Mouse (Mus musculus) lung, adult 2 months (tissue): ENCODE measurements around the gene Tpcn2. TPM values are rescaled to one million over a fixed set of nuclear protein-coding genes. Genes with fewer than 3 reads are reported as not detected.

Experiments
- DNase-seq: peaks from one replicate; pipeline ENCODE4 v3.0.0; 2022
- H3K4me1 ChIP-seq: fragments of 200-500 bp; 2 replicates; pipeline ENCODE4 v1.6.1; 2011; ENCODE audit warnings: low read length; ENCODE audit not compliant: control insufficient read depth, insufficient read depth
- H3K4me3 ChIP-seq: fragments of 200-500 bp; replicated peaks from 2 replicates; pipeline ENCODE3; 2011; ENCODE audit warnings: low read depth, mild to moderate bottlenecking, control low read depth, low read length; ENCODE audit errors: extremely low read depth
- CTCF ChIP-seq: fragments of 200-500 bp; IDR thresholded peaks from 2 replicates; pipeline ENCODE4 v1.5.1; 2011; ENCODE audit warnings: mild to moderate bottlenecking, low read length, control low read depth; ENCODE audit not compliant: insufficient read depth
- POLR2A ChIP-seq: fragments of 200-500 bp; IDR thresholded peaks from 2 replicates; pipeline ENCODE4 v1.6.1; 2011; ENCODE audit warnings: low read depth, mild to moderate bottlenecking, control low read depth, low read length, borderline replicate concordance; ENCODE audit errors: extremely low read depth
- WGBS: fragments of 180-500 bp; shearing (Covaris S2); methylation state at CpG from one replicate; pipeline ENCODE4 v1.1.7; 2018; 5-methylcytosine and 5-hydroxymethylcytosine counted together
- polyA plus RNA-seq: library from polyadenylated mRNA; depleted of rRNA; stranded (reverse); fragments of >200 nt; gene quantifications from 2 replicates; pipeline ENCODE4 v1.2.3, GENCODE M21; 2012

Tpcn2 gene
- polyA plus RNA-seq, 1 experiment, result 40.9 TPM

GRCm38 (mm10) chr7:145312137-145312536, 28.3 kb upstream of the Tpcn2 start:
- 65% methylated on average over 3 of the region's 3 CpGs for WGBS
- no peak for TF ChIP-seq CTCF
- no peak for TF ChIP-seq POLR2A
- DNase-seq, result no peak
- Histone ChIP-seq H3K4me3 (no peak overlapping the region), H3K4me1 (no peaks in the 10 kb centered on the region)

- H3K4me1 ChIP-seq, result no peaks in the 10 kb centered on the region
- no peak overlapping the region for H3K4me3 ChIP-seq
- no peak for TF ChIP-seq CTCF
- TF ChIP-seq POLR2A, result no peak
- no peak for DNase-seq
- WGBS, result 63% methylated on average over 5 of the region's 5 CpGs
Observed at GRCm38 (mm10) chr7:145310526-145310925, 26.7 kb upstream of the Tpcn2 start.

GRCm38 (mm10) chr7:145309877-145310276, 26.1 kb upstream of the Tpcn2 start:
- DNase-seq, result no peak
- no peak for TF ChIP-seq POLR2A
- TF ChIP-seq CTCF, result no peak
- H3K4me3 ChIP-seq, result no peak overlapping the region
- WGBS, result 67% methylated on average over 1 of the region's 1 CpGs
- H3K4me1 ChIP-seq, result no peaks in the 10 kb centered on the region

DNA sequence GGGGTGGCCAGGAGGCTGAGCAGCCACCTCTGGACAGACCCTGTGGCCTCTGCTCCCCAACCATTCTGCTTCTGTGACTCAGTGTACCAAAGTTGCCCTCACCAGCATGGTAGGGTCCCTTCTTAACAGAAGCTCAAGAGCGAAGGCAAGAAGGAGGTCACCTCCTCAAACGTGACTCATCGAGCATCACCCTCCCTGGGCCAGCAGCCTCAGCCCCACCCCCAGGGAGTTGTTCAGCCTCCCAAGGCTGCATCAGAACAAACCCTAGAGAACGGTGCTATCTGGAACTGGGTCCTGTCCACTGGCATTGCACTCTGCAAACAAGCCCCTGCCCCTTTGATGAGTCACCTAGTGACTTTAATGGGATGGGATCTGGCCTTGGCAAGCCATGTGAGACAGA, 25.1 kb upstream of the Tpcn2 start:
- TF ChIP-seq POLR2A, result no peak
- DNase-seq, result no peak
- Histone ChIP-seq H3K4me1 (no peaks in the 10 kb centered on the region), H3K4me3 (no peak overlapping the region)
- 51% methylated on average over 4 of the region's 4 CpGs for WGBS

DNA sequence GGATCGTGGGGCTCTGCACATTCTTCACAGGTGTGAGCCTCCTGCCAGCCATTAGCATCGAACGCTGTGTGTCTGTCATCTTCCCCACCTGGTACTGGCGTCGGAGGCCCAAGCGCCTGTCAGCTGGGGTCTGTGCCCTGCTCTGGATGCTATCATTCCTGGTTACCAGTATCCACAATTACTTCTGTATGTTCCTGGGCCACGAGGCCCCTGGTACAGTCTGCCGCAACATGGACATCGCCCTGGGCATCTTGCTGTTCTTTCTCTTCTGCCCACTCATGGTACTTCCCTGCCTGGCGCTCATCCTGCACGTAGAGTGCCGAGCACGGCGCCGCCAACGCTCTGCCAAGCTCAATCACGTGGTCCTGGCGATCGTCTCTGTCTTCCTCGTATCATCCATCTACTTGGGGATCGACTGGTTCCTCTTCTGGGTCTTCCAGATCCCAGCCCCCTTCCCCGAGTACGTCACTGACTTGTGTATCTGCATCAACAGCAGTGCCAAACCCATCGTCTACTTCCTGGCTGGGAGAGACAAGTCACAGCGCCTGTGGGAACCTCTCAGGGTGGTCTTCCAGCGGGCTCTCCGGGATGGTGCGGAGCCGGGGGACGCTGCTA, 24.4 kb upstream of the Tpcn2 start:
- DNase-seq, result no peak
- TF ChIP-seq CTCF, result no peak
- no peak for TF ChIP-seq POLR2A
- no peak overlapping the region for H3K4me3 ChIP-seq
- no peaks in the 10 kb centered on the region for H3K4me1 ChIP-seq
- WGBS, result 70% methylated on average over 30 of the region's 30 CpGs

- Histone ChIP-seq H3K4me3 (no peak overlapping the region), H3K4me1 (no peaks in the 10 kb centered on the region)
- DNase-seq, result no peak
- TF ChIP-seq POLR2A (no peak), CTCF (no peak)
- WGBS, result 88% methylated on average over 10 of the region's 10 CpGs
Observed at GRCm38 (mm10) chr7:145307636-145308035, 23.8 kb upstream of the Tpcn2 start.

GRCm38 (mm10) chr7:145304153-145304552, 20.3 kb upstream of the Tpcn2 start:
- Histone ChIP-seq H3K4me3 (no peak overlapping the region), H3K4me1 (peaks cover 5% of the 10 kb centered on the region)
- TF ChIP-seq CTCF, result no peak
- TF ChIP-seq POLR2A, result no peak
- DNase-seq, result no peak
- 69% methylated on average over 2 of the region's 2 CpGs for WGBS

- H3K4me3 ChIP-seq, result no peak overlapping the region
- peaks cover 5% of the 10 kb centered on the region for H3K4me1 ChIP-seq
- 13% methylated on average over 20 of the region's 20 CpGs for WGBS
- DNase-seq, result peak; percentile 70
- peak; percentile 41; the same call in 1 of the 2 replicates for TF ChIP-seq POLR2A
- TF ChIP-seq CTCF, result no peak
Observed at GRCm38 (mm10) chr7:145302488-145303285, 18.9 kb upstream of the Tpcn2 start.

DNA sequence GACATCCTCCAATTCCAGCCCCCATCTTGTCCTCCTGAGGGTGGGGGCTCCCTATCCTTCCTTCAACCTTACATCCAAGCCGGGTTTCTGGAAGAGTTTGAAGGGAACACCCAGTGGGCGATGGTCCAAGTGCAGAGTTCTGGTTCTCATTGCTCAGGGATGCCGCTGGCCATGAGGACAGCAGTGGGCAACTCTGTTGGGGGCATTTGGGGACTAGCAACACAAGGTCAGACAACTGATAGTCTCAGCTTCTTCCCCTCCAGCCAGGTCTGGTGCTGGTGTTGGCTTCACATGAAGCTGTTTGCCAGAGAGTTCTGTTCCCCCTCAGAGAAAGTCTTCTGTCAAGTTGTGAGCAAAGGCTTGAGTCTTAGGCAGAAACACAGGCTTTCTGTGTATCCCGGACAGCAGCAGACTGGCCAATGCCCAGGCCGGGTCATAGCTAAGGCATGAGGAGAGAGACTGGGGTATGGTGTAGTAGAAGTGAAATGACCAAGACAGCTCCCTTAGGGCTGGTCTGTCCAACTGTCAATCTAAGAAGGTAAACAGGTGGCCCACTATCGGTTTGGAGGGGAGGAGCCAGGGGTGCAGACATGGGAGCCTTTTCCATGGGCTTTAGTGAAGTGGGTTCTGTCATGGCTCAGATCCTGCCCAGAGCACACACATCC, 17.7 kb upstream of the Tpcn2 start:
- TF ChIP-seq CTCF (no peak), POLR2A (no peak)
- Histone ChIP-seq H3K4me1 (peaks cover 5% of the 10 kb centered on the region), H3K4me3 (no peak overlapping the region)
- WGBS, result 67% methylated on average over 6 of the region's 6 CpGs
- DNase-seq, result no peak

DNA sequence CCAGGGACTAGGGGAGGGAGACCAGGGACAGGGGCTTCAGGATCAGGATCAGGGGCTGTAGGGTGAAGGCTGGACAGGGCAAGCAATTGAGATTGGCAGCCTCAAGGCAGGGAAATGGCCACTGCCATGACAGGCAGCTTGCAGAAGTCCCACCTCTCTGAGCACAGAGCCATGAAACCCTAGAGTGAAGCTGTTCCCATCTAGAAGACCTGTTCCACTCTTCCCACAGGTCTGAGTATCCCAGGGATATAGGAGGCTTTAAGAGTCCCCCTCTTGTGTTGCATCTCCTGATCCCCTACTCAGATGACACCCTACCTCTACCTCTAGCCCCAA, 17.2 kb upstream of the Tpcn2 start:
- peaks cover 5% of the 10 kb centered on the region for H3K4me1 ChIP-seq
- DNase-seq, result no peak
- peak overlapping the region; percentile 40 for H3K4me3 ChIP-seq
- no peak for TF ChIP-seq POLR2A
- TF ChIP-seq CTCF, result no peak
